Mouse (Mus musculus) olfactory bulb, adult 2 months (tissue): ENCODE results near the gene Dnajc16. TPM values are rescaled to one million over a fixed set of nuclear protein-coding genes. Genes with fewer than 3 reads are reported as not detected.
A peak's percentile ranks its signal among the peaks of the same experiment; 100 is the strongest.

Source experiments
- H3K27ac ChIP-seq: fragments of 200-500 bp; 2 replicates; pipeline ENCODE4 v1.5.1; 2012; ENCODE audit warnings: low read depth, low read length; ENCODE audit not compliant: insufficient read depth
- H3K4me1 ChIP-seq: fragments of 200-500 bp; 2 replicates; pipeline ENCODE4 v1.6.1; 2012; ENCODE audit warnings: low read length; ENCODE audit not compliant: control insufficient read depth, insufficient read depth
- H3K4me3 ChIP-seq: fragments of 200-500 bp; 2 replicates; pipeline ENCODE4 v1.5.1; 2012; ENCODE audit warnings: mild to moderate bottlenecking, low read depth, low read length, moderate library complexity; ENCODE audit not compliant: insufficient read depth
- CTCF ChIP-seq: fragments of 200-500 bp; IDR thresholded peaks from 2 replicates; pipeline ENCODE4 v1.5.1; 2012; ENCODE audit warnings: low read depth, mild to moderate bottlenecking, low read length, moderate library complexity; ENCODE audit not compliant: insufficient read depth
- POLR2A ChIP-seq: fragments of 200-500 bp; IDR thresholded peaks from 2 replicates; pipeline ENCODE4 v1.6.1; 2012; ENCODE audit warnings: mild to moderate bottlenecking, low read depth, low read length, moderate library complexity; ENCODE audit not compliant: insufficient read depth
- WGBS: fragments of 180-500 bp; shearing (Covaris S2); methylation state at CpG from one replicate; pipeline ENCODE4 v1.1.7; 2018; 5-methylcytosine and 5-hydroxymethylcytosine counted together
- polyA plus RNA-seq: library from polyadenylated mRNA; stranded (reverse); fragments of >200 nt; gene quantifications from 2 replicates; pipeline ENCODE4 v1.2.4, GENCODE M21; 2012; ENCODE audit warnings: low replicate concordance; ENCODE audit not compliant: missing spikeins, insufficient read depth, insufficient read length

The Dnajc16 gene
- polyA plus RNA-seq, 1 experiment = not detected

DNA sequence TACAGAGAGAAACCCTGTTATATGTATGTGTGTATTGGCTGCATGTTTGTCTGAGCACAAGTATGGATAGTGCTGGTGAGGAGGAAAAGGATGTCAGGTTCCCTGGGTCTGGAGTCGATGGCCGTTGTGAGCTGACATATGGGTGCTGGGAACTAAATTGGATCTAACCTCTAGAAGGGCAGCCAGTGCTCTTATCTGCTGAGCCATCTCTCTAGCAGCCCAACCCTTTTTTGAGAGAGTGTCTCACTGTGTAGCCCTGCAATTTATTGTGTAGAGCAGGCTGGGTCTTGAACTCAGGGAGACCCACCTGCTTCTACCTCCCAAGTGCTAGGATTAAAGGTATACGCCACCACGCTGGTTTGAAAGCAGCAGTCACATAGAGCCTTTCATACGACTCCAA is 65.5 kb downstream of the Dnajc16 start:
- TF ChIP-seq CTCF (no peak), POLR2A (no peak)
- 83% methylated on average over 5 of the region's 5 CpGs for WGBS
- H3K27ac ChIP-seq = no peak overlapping the region

DNA sequence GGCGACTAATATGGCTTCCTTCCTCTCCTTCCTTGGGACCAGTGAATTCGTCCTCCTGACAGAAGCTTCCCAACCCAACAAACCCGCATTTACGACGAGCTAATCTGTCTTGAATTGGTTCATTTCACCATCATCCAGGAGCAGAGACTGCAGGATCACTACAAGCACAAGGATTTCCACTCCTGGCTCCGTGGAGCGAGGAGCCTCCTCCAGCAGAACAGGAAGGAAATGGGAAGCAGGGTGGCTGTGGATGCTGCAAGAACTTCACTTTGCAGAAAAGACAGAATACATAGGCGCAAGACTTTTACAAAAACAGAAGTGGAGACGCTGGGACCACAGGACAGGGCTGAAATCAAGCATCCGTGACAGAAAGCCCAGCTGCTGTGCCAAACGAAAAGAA is 66.1 kb downstream of the Dnajc16 start:
- H3K4me1 ChIP-seq = peaks cover 2% of the 10 kb centered on the region; the same call in 1 of the 2 replicates
- H3K27ac ChIP-seq = no peak overlapping the region
- no peak for TF ChIP-seq POLR2A
- TF ChIP-seq CTCF = no peak
- no peak overlapping the region for H3K4me3 ChIP-seq
- 68% methylated on average over 11 of the region's 11 CpGs for WGBS

More for the DNA sequence above, 65.5 kb downstream of the Dnajc16 start:
- H3K4me1 ChIP-seq = no peaks in the 10 kb centered on the region
- H3K4me3 ChIP-seq = no peak overlapping the region

GRCm38 (mm10) chr4:141723673-141724068 is 67.1 kb downstream of the Dnajc16 start:
- peaks cover 4% of the 10 kb centered on the region; the same call in 1 of the 2 replicates for H3K4me1 ChIP-seq
- TF ChIP-seq CTCF = no peak
- TF ChIP-seq POLR2A = no peak
- H3K27ac ChIP-seq = peak overlapping the region; percentile 5; the same call in 1 of the 2 replicates
- H3K4me3 ChIP-seq = peak overlapping the region; percentile 72
- 2% methylated on average over 13 of the region's 13 CpGs for WGBS

- WGBS = under 1% methylated on average over 103 of the region's 105 CpGs
- Histone ChIP-seq H3K27ac (peak within 1 kb of the TSS; percentile 73), H3K4me3 (peak within 1 kb of the TSS; percentile 72), H3K4me1 (peaks cover 6% of the 10 kb centered on the region; the same call in 1 of the 2 replicates)
- TF ChIP-seq CTCF = no peak
- peak; percentile 63; the same call in 1 of the 2 replicates for TF ChIP-seq POLR2A
Observed at GRCm38 (mm10) chr4:141722731-141723672, 67.7 kb downstream of the Dnajc16 start, which contains the start of gene Ddi2. TSS of gene Ddi2 (minus strand) at chr4:141723419.

DNA sequence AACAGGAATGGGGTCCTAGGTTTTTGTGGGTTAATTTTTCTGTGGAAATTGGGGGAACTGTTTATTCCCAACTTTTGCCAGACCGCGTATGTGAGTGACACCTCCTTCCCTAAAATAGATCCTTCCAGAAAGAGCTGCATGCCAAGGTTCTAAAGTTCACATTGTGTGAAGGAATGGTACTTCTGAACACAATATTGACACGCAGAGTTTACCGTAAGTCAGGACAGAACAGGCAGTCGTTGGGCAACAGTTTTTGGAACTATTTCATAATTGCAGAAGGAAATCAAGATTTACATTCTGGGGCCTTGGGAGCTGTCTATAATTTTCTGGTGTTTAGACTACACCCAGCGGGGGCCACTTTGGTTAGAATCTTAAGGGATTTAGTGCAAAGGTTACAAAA is 68.8 kb downstream of the Dnajc16 start:
- Histone ChIP-seq H3K27ac (no peak overlapping the region), H3K4me3 (no peak overlapping the region), H3K4me1 (peaks cover 6% of the 10 kb centered on the region; the same call in 1 of the 2 replicates)
- 40% methylated on average over 6 of the region's 6 CpGs for WGBS
- no peak for TF ChIP-seq CTCF
- TF ChIP-seq POLR2A = no peak

- Histone ChIP-seq H3K4me3 (no peak overlapping the region), H3K27ac (peak overlapping the region; percentile 10; the same call in 1 of the 2 replicates), H3K4me1 (peaks cover 6% of the 10 kb centered on the region; the same call in 1 of the 2 replicates)
- 11% methylated on average over 6 of the region's 6 CpGs for WGBS
- TF ChIP-seq POLR2A (no peak), CTCF (no peak)
Observed at GRCm38 (mm10) chr4:141720761-141721523, 69.8 kb downstream of the Dnajc16 start.

GRCm38 (mm10) chr4:141719304-141719703 is 71.4 kb downstream of the Dnajc16 start:
- TF ChIP-seq CTCF (no peak), POLR2A (no peak)
- peaks cover 11% of the 10 kb centered on the region for H3K4me1 ChIP-seq
- 79% methylated on average over 1 of the region's 1 CpGs for WGBS
- H3K4me3 ChIP-seq = no peak overlapping the region
- no peak overlapping the region for H3K27ac ChIP-seq

GRCm38 (mm10) chr4:141717633-141718032 is 73.1 kb downstream of the Dnajc16 start:
- TF ChIP-seq CTCF (no peak), POLR2A (no peak)
- 58% methylated on average over 4 of the region's 4 CpGs for WGBS
- H3K4me3 ChIP-seq = no peak overlapping the region
- H3K4me1 ChIP-seq = peaks cover 11% of the 10 kb centered on the region
- H3K27ac ChIP-seq = no peak overlapping the region

- no peak overlapping the region for H3K27ac ChIP-seq
- TF ChIP-seq POLR2A = no peak
- no peak for TF ChIP-seq CTCF
- H3K4me3 ChIP-seq = no peak overlapping the region
- H3K4me1 ChIP-seq = peaks cover 11% of the 10 kb centered on the region
- 60% methylated on average over 2 of the region's 2 CpGs for WGBS
Observed at GRCm38 (mm10) chr4:141715027-141715426, 75.7 kb downstream of the Dnajc16 start.
